Mouse (Mus musculus) ovary, postnatal 36 days (tissue): ENCODE measurements at regions not wholly inside any gene's neighbourhood (a gene's known extent, or its start where the extent isn't known, plus 50 kb on each side); places are given as distances from the start of the nearest gene placed in this dataset.
A peak's percentile ranks its signal among the peaks of the same experiment; 100 is the strongest.

Experiments
- DNase-seq: peaks from one replicate; pipeline ENCODE4 v3.0.0; 2022; ENCODE audit warnings: low spot score, mixed read lengths

DNA sequence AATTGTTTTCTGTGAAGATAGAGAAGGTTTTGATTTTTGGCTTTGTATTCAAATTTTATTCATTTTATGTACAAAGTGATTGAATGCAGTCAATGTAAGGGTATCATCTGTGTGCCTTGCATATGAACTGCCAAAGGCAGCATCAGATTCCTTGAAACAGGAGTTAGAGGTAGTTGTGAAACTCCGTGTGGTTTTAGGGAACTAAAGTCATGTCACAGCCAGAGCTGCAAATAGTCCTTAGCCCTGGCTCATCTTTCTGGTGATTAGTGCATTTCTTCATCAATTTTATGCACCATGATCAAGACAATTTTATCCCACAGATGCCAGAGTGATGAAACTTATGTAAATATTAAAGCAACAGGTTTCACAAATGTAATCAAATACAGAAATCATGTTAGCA, 534.4 kb downstream of the Flrt2 start:
- DNase-seq, result no peak

DNA sequence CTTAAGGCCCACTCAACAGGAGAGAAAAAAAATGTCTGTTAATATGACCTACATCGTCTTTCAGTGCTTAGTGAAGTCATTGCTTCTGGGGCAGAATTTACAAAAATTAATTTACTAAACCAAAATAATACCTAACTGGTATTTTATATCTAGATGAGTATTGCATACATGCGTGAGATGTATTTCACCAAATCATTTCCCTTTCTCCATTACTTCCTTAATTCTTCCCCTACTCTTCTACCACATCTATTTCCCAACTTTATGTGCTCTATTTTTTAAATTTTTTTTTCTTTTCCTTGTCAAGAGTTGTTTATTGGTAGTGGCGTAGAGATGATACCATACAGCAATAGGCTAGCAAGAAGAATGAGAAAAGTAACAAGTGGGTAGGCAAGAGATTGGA, 536.7 kb downstream of the Flrt2 start:
- DNase-seq, result no peak

DNA sequence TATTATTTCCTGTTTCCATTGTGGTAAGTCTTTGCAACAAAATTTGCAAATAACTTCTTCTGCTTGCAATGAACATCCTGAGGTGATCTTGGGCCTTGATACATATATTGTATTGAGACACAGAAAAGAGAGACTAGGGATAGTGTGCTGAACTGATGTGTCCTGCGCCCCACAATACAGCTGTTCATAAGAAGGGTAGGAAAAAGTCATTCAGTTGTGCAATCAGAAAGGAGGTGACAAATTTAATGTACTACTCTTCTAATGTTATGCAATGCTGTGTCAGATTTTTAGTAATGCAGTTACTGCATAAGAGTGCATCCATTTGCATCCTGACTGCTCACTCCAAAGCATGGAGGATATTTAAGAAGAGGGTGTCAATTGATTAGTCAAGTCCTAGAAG, 543.5 kb downstream of the Flrt2 start:
- DNase-seq, result no peak

DNA sequence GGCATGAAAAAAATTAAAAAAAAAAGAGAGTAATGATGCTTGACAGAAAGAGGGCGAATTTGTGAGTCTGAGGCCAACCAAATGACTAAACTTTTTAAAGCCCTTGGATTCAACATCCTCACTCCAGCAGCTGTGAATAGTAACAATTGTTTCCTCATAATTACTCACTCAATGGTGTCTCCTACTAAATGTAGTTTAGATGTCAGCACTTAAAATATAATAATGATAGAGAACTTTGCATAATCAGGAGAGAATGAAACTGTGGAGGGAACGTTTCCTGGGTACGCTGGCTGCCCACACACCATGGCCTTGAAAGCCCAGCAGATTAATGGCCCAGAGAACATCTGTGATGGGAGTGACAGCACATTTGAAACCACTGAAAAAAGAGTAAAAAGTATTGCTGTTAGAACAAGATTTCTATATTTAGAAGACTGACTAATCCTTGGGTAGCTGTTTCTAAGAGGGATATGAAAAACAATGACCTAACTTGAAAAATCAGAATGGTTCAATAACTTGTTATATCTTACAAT, 544.0 kb downstream of the Flrt2 start:
- DNase-seq, result no peak

DNA sequence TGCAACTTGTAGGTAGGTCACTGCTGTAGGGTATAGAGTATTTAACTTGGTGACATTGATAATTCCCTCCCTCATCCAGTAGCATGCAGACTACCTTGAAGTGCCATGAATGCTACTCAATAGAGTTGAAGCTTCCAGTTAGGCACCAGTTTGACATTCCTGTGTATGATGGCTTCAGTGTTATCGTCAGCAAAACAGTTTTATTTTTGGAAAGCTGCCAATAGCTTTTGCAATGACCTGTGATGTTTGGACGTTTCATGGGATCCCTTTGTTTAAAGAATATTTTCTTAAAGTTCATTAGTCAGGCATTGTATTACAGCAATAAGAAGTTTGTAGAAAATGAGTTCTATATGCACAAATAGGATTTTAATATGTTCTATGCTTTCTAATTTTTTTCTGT, 547.6 kb downstream of the Flrt2 start:
- DNase-seq, result no peak

DNA sequence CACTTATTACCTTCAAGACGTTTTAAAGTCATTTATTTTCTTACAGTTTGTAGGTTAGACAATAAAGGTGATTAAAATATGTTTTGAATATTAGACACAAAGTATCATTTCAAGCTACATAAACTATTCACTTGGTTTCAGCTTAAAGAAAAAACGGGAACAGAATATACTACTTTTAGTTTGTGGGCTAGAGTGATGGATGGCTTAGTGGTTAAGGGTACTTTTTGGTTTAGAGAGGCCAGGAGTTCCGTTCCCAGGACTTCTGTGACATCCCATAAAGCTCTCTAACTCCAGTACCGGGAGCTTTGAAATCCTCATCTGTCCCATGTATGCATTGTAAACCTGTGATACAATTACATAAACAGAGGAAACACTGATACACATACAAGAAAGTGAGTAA, 570.0 kb downstream of the Flrt2 start:
- DNase-seq, result no peak

DNA sequence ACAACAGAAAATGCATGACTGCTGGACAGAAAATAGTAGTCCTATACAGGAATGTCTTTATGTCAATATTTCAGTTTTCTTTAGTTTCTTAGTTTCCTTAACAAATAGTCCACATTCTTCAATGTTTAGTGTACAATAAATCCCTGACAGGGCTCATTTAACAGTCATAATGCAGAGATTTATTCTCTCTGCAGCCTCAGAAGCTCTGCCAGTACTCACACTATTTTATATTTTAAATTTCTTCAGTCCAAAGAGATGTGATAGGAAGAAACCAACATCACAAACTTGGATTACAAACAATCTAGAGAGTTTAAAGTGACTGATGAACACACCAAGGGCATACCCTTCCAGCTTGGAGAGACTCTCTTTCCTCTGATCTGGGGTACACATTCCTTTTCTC, 583.9 kb downstream of the Flrt2 start:
- no peak for DNase-seq

DNA sequence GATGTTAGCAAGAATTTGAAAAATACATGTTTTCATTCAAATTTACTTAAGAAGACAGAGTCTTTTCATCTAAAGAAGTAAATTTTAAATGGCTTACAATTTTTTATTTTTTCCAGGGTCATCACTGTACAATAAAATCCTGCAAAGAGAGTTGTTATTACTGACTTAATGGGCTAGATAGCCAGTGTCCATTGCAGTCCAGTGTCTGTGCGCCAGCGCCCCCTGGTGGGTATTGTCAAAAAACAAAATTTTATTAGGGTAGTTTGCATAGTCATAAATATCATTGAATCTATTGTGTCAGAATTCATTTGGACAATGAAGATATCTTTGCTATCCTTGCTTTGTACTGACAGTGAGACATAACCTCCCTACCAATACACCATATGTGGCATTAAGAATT, 619.1 kb downstream of the Flrt2 start:
- DNase-seq, result peak; percentile 45

DNA sequence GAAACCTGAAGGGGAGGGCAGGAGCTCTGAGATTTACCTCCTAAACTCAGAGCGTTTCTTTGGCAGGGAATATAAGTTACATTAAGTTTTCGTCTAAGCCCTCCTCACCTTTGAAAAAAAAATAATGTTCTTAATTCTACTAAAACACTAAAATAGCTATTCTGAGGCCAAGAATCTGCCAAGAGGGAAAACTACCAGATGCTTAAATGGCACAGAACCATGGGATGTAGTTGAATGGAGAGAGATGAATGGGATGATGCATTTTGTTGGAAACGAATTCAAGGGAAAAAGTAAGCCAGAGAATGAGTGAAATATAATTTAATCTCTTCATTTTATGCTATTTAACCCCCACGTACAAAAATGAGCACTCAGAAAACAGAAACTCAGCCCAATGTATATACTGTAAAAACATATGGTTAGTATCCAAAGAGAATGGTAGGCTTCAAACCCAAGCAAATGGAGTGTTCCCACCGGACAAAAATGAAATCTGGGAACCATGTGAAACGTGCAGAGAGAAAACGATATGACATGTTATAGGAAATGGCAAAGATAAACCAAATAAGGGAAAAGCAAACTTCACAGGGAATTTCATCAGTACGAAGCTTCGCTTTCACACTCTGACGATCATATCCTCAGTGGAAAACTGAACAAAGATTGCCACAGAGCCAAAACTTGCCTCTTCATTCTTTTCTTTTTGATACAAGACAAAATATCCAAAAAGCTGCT, 631.2 kb downstream of the Flrt2 start:
- no peak for DNase-seq

DNA sequence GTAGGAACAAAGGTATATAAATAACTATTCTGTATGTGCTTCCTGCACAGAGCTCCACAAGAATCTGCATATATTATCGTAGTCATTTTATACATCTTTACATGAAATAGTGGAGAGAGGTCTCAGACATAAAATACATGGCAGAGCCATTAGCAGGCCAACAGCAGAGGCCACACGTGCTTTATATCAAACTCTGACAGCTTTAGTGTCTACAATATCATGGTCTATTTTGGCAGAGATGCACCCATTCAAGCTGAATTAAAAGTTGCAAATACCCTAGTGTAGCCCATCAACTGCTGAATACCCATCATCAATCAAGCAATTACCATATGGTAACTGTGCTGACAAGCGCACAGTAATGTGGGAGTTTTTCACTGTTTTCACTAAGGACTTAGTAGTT, 659.1 kb downstream of the Flrt2 start:
- DNase-seq, result no peak

DNA sequence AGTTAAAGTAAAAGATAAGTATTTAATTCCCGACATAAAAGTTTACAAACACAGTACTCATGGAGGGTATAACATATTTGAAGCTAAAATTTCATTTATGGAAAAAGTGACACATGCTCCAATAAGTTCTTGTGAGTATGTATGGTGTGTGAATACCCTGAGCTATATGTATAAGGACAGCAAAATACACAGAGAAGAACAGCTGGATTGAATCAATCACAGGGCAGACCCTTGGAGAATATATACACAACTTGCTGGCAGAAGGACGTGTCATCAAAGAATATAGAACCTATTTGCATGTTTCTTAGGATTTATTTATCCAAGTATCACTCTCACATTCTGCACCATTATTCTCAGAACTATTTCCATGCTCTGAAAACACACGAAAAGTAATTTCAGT, 686.9 kb downstream of the Flrt2 start:
- DNase-seq, result no peak

DNA sequence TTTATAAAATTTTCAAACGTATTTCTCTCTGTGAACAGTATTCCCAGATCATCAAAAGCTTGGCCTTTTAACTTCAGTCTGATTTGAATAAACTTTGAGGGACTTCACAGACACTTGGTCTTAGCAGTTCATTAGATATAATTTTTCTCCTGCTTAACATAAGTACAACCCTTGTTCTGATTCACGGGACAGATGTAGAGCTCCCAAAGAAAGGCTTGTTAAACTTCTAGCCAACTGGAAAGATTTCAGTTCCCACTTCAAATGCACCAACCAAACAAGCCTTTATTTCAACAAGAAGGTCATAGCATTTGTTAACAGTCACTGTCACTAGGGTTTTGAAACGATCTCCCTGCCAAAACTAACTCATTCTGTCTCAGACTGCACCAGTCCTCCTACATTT, 727.1 kb downstream of the Flrt2 start:
- no peak for DNase-seq

DNA sequence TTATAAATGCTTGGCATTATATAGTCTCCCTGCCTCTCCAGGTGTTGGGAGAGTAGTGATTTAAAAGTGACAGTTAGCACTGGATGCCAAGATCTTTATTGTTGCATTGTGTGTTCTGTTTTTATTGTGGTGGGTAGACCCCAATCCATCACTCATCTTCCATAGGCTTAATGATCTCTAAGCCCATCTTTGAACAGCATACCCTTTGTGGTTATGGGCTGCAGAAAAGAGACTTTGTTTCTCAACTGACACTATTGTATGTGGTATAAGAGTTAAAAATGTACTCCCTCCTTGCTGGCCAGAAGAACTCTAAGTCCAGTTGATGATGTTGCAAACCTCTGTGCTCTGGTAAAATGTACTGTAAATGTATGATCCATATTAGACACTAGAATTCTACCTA, 727.5 kb downstream of the Flrt2 start:
- no peak for DNase-seq

DNA sequence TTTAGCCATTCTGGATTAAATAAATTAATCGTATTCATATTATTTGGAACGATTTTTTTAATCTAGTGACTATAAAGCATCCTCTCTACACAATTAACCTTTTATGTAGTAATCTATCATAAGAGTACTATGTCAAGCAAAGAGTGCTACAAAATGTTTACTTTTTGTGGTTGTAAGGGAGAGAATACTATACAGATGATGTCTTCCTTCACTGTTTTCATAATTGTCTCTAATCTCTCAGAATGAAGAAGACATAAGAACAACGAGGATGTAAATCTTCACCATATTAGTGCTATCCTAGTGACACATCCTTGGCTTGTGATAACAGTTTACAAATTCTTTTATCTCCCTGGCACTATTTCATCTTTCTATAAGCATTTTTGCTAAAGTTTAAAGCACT, 735.6 kb downstream of the Flrt2 start:
- no peak for DNase-seq

DNA sequence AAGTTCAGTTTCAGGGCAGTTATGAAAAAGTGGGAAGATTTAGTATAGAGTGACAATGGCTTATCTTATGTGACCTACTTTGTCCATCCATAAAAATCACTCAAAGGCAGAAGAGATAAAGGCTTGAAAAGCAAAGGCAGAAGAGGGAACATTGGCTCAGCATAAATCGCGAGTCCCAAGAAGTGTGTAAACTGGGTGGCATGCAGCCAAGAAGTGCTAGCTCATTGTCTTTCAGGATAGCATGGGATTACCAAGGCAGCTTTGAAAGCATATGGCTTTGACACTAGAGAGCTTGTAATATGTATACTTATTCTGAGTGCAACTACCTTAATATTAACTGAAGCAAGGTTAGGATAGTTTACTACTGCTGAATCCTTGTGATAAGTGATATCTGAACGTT, 750.5 kb downstream of the Flrt2 start:
- no peak for DNase-seq

DNA sequence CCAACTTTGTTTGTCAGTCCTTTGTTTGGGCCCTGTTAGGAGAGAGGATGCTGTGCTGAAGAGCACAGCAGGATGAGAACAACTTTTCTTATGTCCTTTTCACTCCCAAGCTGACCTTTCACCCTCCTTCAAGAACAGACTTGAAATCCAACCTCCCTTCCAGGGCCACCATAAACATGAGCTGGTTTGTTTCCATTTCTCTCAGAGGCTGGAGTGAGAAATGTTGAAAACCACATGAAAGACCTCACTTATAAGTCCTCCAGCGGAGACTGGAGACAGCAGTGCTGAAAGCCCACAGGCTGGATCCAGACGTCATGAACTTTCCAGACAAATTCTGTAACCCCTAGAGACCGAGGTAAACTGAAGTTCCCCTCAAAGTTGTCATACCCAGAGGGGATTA, 761.3 kb downstream of the Flrt2 start:
- DNase-seq, result no peak

DNA sequence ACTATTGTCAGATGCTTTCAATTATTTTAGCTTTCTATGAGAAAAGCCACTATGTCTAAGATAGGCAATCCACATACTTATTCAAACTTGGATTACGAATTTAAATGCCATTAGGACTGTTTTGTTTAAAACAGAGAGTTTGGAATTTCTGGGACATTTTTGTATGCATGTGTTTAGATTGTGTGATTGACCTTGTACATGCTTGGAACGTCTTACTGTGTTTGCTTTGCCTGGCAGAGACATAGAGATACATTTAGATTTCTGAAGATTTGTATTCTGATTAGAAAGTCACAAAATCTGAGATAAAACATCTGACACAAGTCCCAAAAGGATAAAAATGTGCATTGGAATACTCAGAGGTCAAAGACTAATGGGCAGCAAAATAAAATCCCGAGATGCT, 784.3 kb downstream of the Flrt2 start:
- DNase-seq, result no peak

DNA sequence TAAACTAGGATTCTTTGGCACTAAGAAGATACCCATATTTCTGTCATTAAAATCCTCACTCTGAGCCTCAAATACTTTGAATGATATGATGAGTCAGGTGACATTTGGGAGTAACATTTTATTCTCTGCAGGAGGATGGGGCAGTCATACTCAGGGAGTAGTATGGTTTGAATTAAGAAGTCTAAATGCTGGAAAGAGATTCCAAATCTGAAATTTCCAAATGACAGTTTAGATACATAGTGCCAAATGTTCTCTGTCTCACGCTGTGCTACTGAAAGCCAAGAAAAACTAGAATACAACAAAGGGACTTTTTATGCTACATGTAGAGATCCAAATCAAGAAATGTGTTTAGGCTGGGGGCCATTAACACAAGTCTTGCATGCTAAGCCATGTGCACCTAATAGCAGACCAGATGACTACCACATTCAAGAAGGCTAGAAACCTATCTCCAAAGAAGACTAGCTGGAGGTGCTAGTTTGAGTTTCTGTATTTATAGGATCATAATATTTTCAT, 796.5 kb downstream of the Flrt2 start:
- no peak for DNase-seq

DNA sequence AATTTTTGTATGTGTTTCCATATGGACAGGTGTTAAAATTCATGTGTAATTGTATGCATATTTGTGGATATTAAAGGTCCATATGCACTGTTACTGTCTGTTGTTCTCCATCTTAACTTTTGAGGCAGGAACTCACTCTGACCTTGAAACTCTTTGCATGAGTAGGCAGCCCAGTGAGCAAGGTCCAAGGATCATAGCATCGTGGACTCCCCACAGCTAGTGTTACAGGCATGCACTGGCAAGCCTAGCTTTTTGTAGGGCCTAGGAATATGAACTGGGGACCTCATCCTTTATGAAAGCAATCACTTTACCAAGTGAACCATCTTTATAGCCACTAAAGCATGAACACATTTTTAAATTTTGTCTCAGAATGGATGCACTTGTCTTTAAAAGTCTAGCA, 817.6 kb downstream of the Flrt2 start:
- no peak for DNase-seq

DNA sequence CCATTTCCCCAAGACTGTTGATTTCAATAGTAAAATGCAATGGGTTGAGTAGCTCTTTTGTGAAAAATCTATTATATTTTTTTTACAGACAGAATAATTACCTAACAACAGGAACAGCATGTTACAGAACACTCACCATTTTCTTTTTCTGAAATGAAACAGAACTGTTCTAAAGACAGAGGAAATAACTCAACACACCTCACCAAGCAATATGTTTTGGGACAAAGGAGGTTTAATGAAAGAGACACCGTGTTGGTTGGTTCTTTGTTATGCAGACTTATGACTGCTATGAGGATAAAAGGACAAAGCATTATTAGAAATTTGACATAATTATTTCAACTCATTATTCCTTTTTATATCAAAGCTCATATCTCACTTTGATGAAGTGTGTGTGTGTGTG, 866.8 kb downstream of the Flrt2 start:
- no peak for DNase-seq

DNA sequence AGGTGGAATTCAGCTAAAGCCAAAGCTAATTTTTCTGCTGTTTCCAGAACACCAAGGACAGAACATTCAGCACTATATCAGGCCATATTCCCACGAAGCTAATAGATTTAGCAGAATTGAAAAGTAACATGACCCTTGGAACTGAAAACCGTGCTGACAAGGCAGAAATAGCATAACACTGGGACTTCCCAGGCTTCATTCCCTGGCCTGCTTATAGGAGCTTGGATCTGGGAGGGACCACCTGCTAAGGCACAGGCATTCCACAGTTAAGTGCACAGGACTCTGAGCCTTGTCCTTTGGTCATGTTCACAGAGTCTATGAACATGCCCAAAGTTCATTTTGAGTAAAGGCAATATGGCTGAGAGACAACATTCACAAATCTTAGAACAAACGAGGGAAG, 902.8 kb downstream of the Flrt2 start:
- DNase-seq, result no peak

DNA sequence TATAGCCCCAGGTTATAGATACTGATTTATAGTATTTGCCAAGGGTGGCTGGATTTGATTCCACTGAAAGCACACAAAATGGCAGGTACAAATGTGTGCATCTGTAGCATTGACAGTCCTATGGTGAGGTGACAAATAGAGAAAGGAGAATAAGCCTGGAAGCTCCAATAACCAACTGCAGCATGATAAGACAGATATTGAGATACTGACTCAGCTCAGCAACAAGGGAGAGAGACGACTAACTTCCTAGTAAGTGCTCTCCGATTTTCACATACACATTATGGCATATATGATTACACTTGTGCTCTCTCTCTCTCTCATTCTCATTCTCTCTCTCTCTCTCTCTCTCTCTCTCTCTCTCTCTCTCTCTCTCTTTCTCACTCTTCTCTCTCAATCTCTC, 923.1 kb downstream of the Flrt2 start:
- DNase-seq, result no peak

DNA sequence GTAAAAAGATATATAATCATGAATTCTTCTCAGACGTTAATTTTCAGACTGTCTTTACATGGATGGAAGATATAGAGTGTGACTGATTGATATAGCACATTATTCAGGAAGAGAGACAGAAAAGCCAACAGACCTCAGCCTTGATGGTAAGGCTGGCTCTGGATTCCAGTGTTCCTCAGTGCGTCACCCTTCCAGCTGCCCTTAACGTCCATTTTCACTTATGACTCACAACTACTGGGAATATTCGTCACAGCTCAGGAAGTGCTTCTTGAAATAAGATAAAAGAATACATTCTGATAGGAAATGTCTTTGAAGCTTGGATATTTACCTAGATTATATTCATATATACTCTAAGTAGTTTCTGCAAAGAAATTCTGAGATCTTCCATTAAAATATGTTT, 923.8 kb downstream of the Flrt2 start:
- no peak for DNase-seq

DNA sequence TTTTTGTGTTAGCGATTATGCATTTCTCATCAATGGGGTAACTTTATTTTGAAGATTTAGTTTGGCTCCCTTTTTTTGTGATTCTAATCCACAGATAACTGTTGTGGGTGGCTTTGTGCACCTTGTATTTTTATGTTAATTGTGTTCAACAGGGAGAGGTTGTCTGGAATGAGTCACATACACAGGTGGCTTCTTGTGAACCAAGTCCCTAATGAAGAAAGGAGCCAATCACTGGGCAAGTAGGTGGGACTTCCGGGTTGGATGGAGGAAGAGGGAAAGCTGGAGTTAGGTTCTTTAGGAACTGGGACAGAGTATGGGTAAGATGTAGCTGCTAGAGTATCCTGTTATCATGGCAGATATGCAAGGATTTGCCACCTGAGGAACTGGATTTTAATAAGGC, 925.2 kb downstream of the Flrt2 start:
- DNase-seq, result no peak
